Mouse (Mus musculus): ENCODE data around the gene Glis3. TPM values are rescaled to one million over a fixed set of nuclear protein-coding genes. Genes with fewer than 3 reads are reported as not detected.

Gene Glis3
- polyA plus RNA-seq, 2 experiments = 0.08 to 0.14 TPM

GRCm38 (mm10) chr19:28573641-28574040 is 106.2 kb downstream of the Glis3 start:
- no peak for DNase-seq (ENCODE audit: low read depth in 3 of 3, low spot score in 3 of 3)
- no peak overlapping the region for H3K9ac ChIP-seq (replicated peaks)
- WGBS (ENCODE audit: insufficient replicate concordance) = 68% methylated on average over 3 of the region's 3 CpGs
- no peak for ATAC-seq (ENCODE audit: insufficient read depth)
- no peaks in the 10 kb centered on the region for H3K36me3 ChIP-seq (replicated peaks; ENCODE audit: control insufficient read depth, insufficient read depth, low read depth)
- no peaks in the 10 kb centered on the region for H3K27me3 ChIP-seq (ENCODE audit: control insufficient read depth, insufficient read depth, low read length)
- TF ChIP-seq CTCF (IDR thresholded peaks at IDR 0.05; ENCODE audit: low read depth) (no peak), EP300 (IDR thresholded peaks at IDR 0.05; ENCODE audit: low read depth) (no peak)
- no peak overlapping the region for H3K4me3 ChIP-seq (ENCODE audit: insufficient read depth in 1 of 2, low read depth in 2 of 2, low read length in 2 of 2)
- H3K9me3 ChIP-seq (ENCODE audit: control insufficient read depth, low read length) = no peaks in the 10 kb centered on the region
- no peak overlapping the region for H3K27ac ChIP-seq
- H3K4me2 ChIP-seq (ENCODE audit: low read depth) = no peak overlapping the region
- H3K4me1 ChIP-seq (replicated peaks; ENCODE audit: control insufficient read depth in 2 of 2, insufficient read depth in 2 of 2, low read length in 1 of 2) = no peaks in the 10 kb centered on the region

GRCm38 (mm10) chr19:28569856-28570255 is 110.0 kb downstream of the Glis3 start:
- H3K9me3 ChIP-seq (ENCODE audit: control insufficient read depth, low read length) = no peaks in the 10 kb centered on the region
- H3K27me3 ChIP-seq (ENCODE audit: control insufficient read depth, insufficient read depth, low read length) = no peaks in the 10 kb centered on the region
- no peak for TF ChIP-seq EP300 (IDR thresholded peaks at IDR 0.05; ENCODE audit: low read depth)
- no peak for TF ChIP-seq CTCF (IDR thresholded peaks at IDR 0.05; ENCODE audit: low read depth)
- no peak overlapping the region for H3K27ac ChIP-seq
- WGBS (ENCODE audit: insufficient replicate concordance) = 70% methylated on average over 3 of the region's 3 CpGs
- DNase-seq (ENCODE audit: low read depth in 3 of 3, low spot score in 3 of 3) (no peak), ATAC-seq (ENCODE audit: insufficient read depth) (no peak)
- no peaks in the 10 kb centered on the region for H3K36me3 ChIP-seq (replicated peaks; ENCODE audit: control insufficient read depth, insufficient read depth, low read depth)
- H3K4me3 ChIP-seq (ENCODE audit: insufficient read depth in 1 of 2, low read depth in 2 of 2, low read length in 2 of 2) = no peak overlapping the region
- no peaks in the 10 kb centered on the region for H3K4me1 ChIP-seq (replicated peaks; ENCODE audit: control insufficient read depth in 2 of 2, insufficient read depth in 2 of 2, low read length in 1 of 2)
- H3K9ac ChIP-seq (replicated peaks) = no peak overlapping the region
- H3K4me2 ChIP-seq (ENCODE audit: low read depth) = no peak overlapping the region

- H3K27ac ChIP-seq = no peak overlapping the region
- H3K4me1 ChIP-seq (replicated peaks; ENCODE audit: control insufficient read depth in 2 of 2, insufficient read depth in 2 of 2, low read length in 1 of 2) = no peaks in the 10 kb centered on the region
- no peak for TF ChIP-seq EP300 (IDR thresholded peaks at IDR 0.05; ENCODE audit: low read depth)
- no peak for TF ChIP-seq CTCF (IDR thresholded peaks at IDR 0.05; ENCODE audit: low read depth)
- 13% methylated on average over 1 of the region's 1 CpGs for WGBS (ENCODE audit: insufficient replicate concordance)
- H3K4me3 ChIP-seq (ENCODE audit: insufficient read depth in 1 of 2, low read depth in 2 of 2, low read length in 2 of 2) = no peak overlapping the region
- H3K36me3 ChIP-seq (replicated peaks; ENCODE audit: control insufficient read depth, insufficient read depth, low read depth) = no peaks in the 10 kb centered on the region
- DNase-seq (ENCODE audit: low read depth in 3 of 3, low spot score in 3 of 3) = no peak
- no peak overlapping the region for H3K9ac ChIP-seq (replicated peaks)
- no peak overlapping the region for H3K4me2 ChIP-seq (ENCODE audit: low read depth)
- H3K27me3 ChIP-seq (ENCODE audit: control insufficient read depth, insufficient read depth, low read length) = no peaks in the 10 kb centered on the region
- ATAC-seq (ENCODE audit: insufficient read depth) = no peak
- no peaks in the 10 kb centered on the region for H3K9me3 ChIP-seq (ENCODE audit: control insufficient read depth, low read length)
Observed at GRCm38 (mm10) chr19:28567100-28567499, 112.8 kb downstream of the Glis3 start.

GRCm38 (mm10) chr19:28566554-28566953 is 113.3 kb downstream of the Glis3 start:
- H3K9ac ChIP-seq (replicated peaks) = no peak overlapping the region
- H3K9me3 ChIP-seq (ENCODE audit: control insufficient read depth, low read length) = no peaks in the 10 kb centered on the region
- H3K4me1 ChIP-seq (replicated peaks; ENCODE audit: control insufficient read depth in 2 of 2, insufficient read depth in 2 of 2, low read length in 1 of 2) = no peaks in the 10 kb centered on the region
- H3K4me3 ChIP-seq (ENCODE audit: insufficient read depth in 1 of 2, low read depth in 2 of 2, low read length in 2 of 2) = no peak overlapping the region
- WGBS (ENCODE audit: insufficient replicate concordance) = 26% methylated on average over 2 of the region's 2 CpGs
- TF ChIP-seq EP300 (IDR thresholded peaks at IDR 0.05; ENCODE audit: low read depth) = no peak
- TF ChIP-seq CTCF (IDR thresholded peaks at IDR 0.05; ENCODE audit: low read depth) = no peak
- no peaks in the 10 kb centered on the region for H3K27me3 ChIP-seq (ENCODE audit: control insufficient read depth, insufficient read depth, low read length)
- ATAC-seq (ENCODE audit: insufficient read depth) = no peak
- no peak for DNase-seq (ENCODE audit: low read depth in 3 of 3, low spot score in 3 of 3)
- H3K27ac ChIP-seq = no peak overlapping the region
- no peaks in the 10 kb centered on the region for H3K36me3 ChIP-seq (replicated peaks; ENCODE audit: control insufficient read depth, insufficient read depth, low read depth)
- no peak overlapping the region for H3K4me2 ChIP-seq (ENCODE audit: low read depth)

GRCm38 (mm10) chr19:28561697-28562002 is 118.2 kb downstream of the Glis3 start:
- no peaks in the 10 kb centered on the region for H3K27me3 ChIP-seq (ENCODE audit: control insufficient read depth, insufficient read depth, low read length)
- no peak for TF ChIP-seq CTCF (IDR thresholded peaks at IDR 0.05; ENCODE audit: low read depth)
- no peak for TF ChIP-seq EP300 (IDR thresholded peaks at IDR 0.05; ENCODE audit: low read depth)
- 0 out of 4 replicates have a peak, but pooled peaks cover 0 to 1% of the 10 kb centered on the region in 2 experiments for H3K4me1 ChIP-seq (replicated peaks; ENCODE audit: control insufficient read depth in 2 of 2, insufficient read depth in 2 of 2, low read length in 1 of 2)
- no peak overlapping the region for H3K27ac ChIP-seq
- H3K9ac ChIP-seq (replicated peaks) = no peak overlapping the region
- H3K9me3 ChIP-seq (ENCODE audit: control insufficient read depth, low read length) = no peaks in the 10 kb centered on the region
- ATAC-seq (ENCODE audit: insufficient read depth) (no peak), DNase-seq (ENCODE audit: low read depth in 3 of 3, low spot score in 3 of 3) (no peak)
- H3K4me2 ChIP-seq (ENCODE audit: low read depth) = no peak overlapping the region
- no peak overlapping the region for H3K4me3 ChIP-seq (ENCODE audit: insufficient read depth in 1 of 2, low read depth in 2 of 2, low read length in 2 of 2)
- no peaks in the 10 kb centered on the region for H3K36me3 ChIP-seq (replicated peaks; ENCODE audit: control insufficient read depth, insufficient read depth, low read depth)

Measured in liver, embryonic 14.5 days (tissue).